Mouse (Mus musculus): Measurements from ENCODE around the gene Nhs. TPM values are rescaled to one million over a fixed set of nuclear protein-coding genes. Genes with fewer than 3 reads are reported as not detected.

Gene Nhs
- polyA plus RNA-seq, 1 experiment from 2014 or later = 2.8 TPM

GRCm38 (mm10) chrX:162087291-162087690 lies 72.2 kb downstream of the Nhs start:
- Histone ChIP-seq H3K27me3 (ENCODE audit: control insufficient read depth, insufficient read depth, low read length) (peaks cover 2% of the 10 kb centered on the region; the same call in 1 of the 2 replicates), H3K36me3 (ENCODE audit: control insufficient read depth, insufficient read depth, low read length) (no peaks in the 10 kb centered on the region), H3K4me1 (ENCODE audit: control insufficient read depth, insufficient read depth, low read length) (no peaks in the 10 kb centered on the region), H3K4me3 (ENCODE audit: low read depth, low read length) (no peak overlapping the region), H3K9ac (ENCODE audit: low read length) (no peak overlapping the region), H3K27ac (ENCODE audit: low read depth, low read length) (no peak overlapping the region), H3K9me3 (ENCODE audit: control insufficient read depth, low read length) (no peaks in the 10 kb centered on the region), H3K4me2 (ENCODE audit: low read depth) (no peak overlapping the region)
- ATAC-seq (ENCODE audit: insufficient read depth, low FRiP score, low TSS enrichment) (no peak), DNase-seq (ENCODE audit: low spot score) (no peak)
- WGBS = 72% methylated on average over 4 of the region's 4 CpGs

GRCm38 (mm10) chrX:162085897-162086200 lies 73.7 kb downstream of the Nhs start:
- H3K4me3 ChIP-seq (ENCODE audit: low read depth, low read length) = no peak overlapping the region
- no peaks in the 10 kb centered on the region for H3K9me3 ChIP-seq (ENCODE audit: control insufficient read depth, low read length)
- DNase-seq (ENCODE audit: low spot score) = no peak
- ATAC-seq (ENCODE audit: insufficient read depth, low FRiP score, low TSS enrichment) = no peak
- H3K36me3 ChIP-seq (ENCODE audit: control insufficient read depth, insufficient read depth, low read length) = no peaks in the 10 kb centered on the region
- 82% methylated on average over 1 of the region's 1 CpGs for WGBS
- peaks cover 1% of the 10 kb centered on the region; the same call in 1 of the 2 replicates for H3K27me3 ChIP-seq (ENCODE audit: control insufficient read depth, insufficient read depth, low read length)
- no peaks in the 10 kb centered on the region for H3K4me1 ChIP-seq (ENCODE audit: control insufficient read depth, insufficient read depth, low read length)
- no peak overlapping the region for H3K4me2 ChIP-seq (ENCODE audit: low read depth)
- no peak overlapping the region for H3K9ac ChIP-seq (ENCODE audit: low read length)
- H3K27ac ChIP-seq (ENCODE audit: low read depth, low read length) = no peak overlapping the region

- Histone ChIP-seq H3K9me3 (ENCODE audit: control insufficient read depth, low read length) (no peaks in the 10 kb centered on the region), H3K27me3 (ENCODE audit: control insufficient read depth, insufficient read depth, low read length) (no peaks in the 10 kb centered on the region), H3K9ac (ENCODE audit: low read length) (no peak overlapping the region), H3K4me3 (ENCODE audit: low read depth, low read length) (no peak overlapping the region), H3K4me1 (ENCODE audit: control insufficient read depth, insufficient read depth, low read length) (no peaks in the 10 kb centered on the region), H3K36me3 (ENCODE audit: control insufficient read depth, insufficient read depth, low read length) (no peaks in the 10 kb centered on the region), H3K4me2 (ENCODE audit: low read depth) (no peak overlapping the region), H3K27ac (ENCODE audit: low read depth, low read length) (no peak overlapping the region)
- 77% methylated on average over 4 of the region's 4 CpGs for WGBS
- DNase-seq (ENCODE audit: low spot score) (no peak), ATAC-seq (ENCODE audit: insufficient read depth, low FRiP score, low TSS enrichment) (no peak)
Observed at GRCm38 (mm10) chrX:162085062-162085896, 74.3 kb downstream of the Nhs start.

GRCm38 (mm10) chrX:162063164-162063563 lies 96.4 kb downstream of the Nhs start:
- Histone ChIP-seq H3K4me1 (ENCODE audit: control insufficient read depth, insufficient read depth, low read length) (no peaks in the 10 kb centered on the region), H3K27ac (ENCODE audit: low read depth, low read length) (no peak overlapping the region), H3K36me3 (ENCODE audit: control insufficient read depth, insufficient read depth, low read length) (no peaks in the 10 kb centered on the region), H3K4me3 (ENCODE audit: low read depth, low read length) (no peak overlapping the region), H3K9me3 (ENCODE audit: control insufficient read depth, low read length) (no peaks in the 10 kb centered on the region), H3K4me2 (ENCODE audit: low read depth) (no peak overlapping the region), H3K9ac (ENCODE audit: low read length) (no peak overlapping the region), H3K27me3 (ENCODE audit: control insufficient read depth, insufficient read depth, low read length) (0 out of 2 replicates have a peak, but pooled peaks cover 9% of the 10 kb centered on the region)
- 69% methylated on average over 2 of the region's 2 CpGs for WGBS
- no peak for ATAC-seq (ENCODE audit: insufficient read depth, low FRiP score, low TSS enrichment)
- DNase-seq (ENCODE audit: low spot score) = no peak

GRCm38 (mm10) chrX:162055635-162056034 lies 103.9 kb downstream of the Nhs start:
- WGBS = 80% methylated on average over 2 of the region's 2 CpGs
- Histone ChIP-seq H3K4me3 (ENCODE audit: low read depth, low read length) (no peak overlapping the region), H3K4me2 (ENCODE audit: low read depth) (no peak overlapping the region), H3K36me3 (ENCODE audit: control insufficient read depth, insufficient read depth, low read length) (no peaks in the 10 kb centered on the region), H3K9ac (ENCODE audit: low read length) (no peak overlapping the region), H3K9me3 (ENCODE audit: control insufficient read depth, low read length) (no peaks in the 10 kb centered on the region), H3K4me1 (ENCODE audit: control insufficient read depth, insufficient read depth, low read length) (no peaks in the 10 kb centered on the region), H3K27me3 (ENCODE audit: control insufficient read depth, insufficient read depth, low read length) (peaks cover 3% of the 10 kb centered on the region; the same call in 1 of the 2 replicates), H3K27ac (ENCODE audit: low read depth, low read length) (no peak overlapping the region)
- DNase-seq (ENCODE audit: low spot score) (no peak), ATAC-seq (ENCODE audit: insufficient read depth, low FRiP score, low TSS enrichment) (no peak)

- Histone ChIP-seq H3K4me1 (ENCODE audit: control insufficient read depth, insufficient read depth, low read length) (no peaks in the 10 kb centered on the region), H3K9ac (ENCODE audit: low read length) (no peak overlapping the region), H3K9me3 (ENCODE audit: control insufficient read depth, low read length) (no peaks in the 10 kb centered on the region), H3K27ac (ENCODE audit: low read depth, low read length) (no peak overlapping the region), H3K4me3 (ENCODE audit: low read depth, low read length) (no peak overlapping the region), H3K27me3 (ENCODE audit: control insufficient read depth, insufficient read depth, low read length) (peaks cover 7% of the 10 kb centered on the region; the same call in 1 of the 2 replicates), H3K4me2 (ENCODE audit: low read depth) (no peak overlapping the region), H3K36me3 (ENCODE audit: control insufficient read depth, insufficient read depth, low read length) (no peaks in the 10 kb centered on the region)
- WGBS = 85% methylated on average over 5 of the region's 5 CpGs
- ATAC-seq (ENCODE audit: insufficient read depth, low FRiP score, low TSS enrichment) (no peak), DNase-seq (ENCODE audit: low spot score) (no peak)
Observed at GRCm38 (mm10) chrX:162053566-162053965, 106.0 kb downstream of the Nhs start.

- H3K36me3 ChIP-seq (ENCODE audit: control insufficient read depth, insufficient read depth, low read length) = no peaks in the 10 kb centered on the region
- DNase-seq (ENCODE audit: low spot score) (no peak), ATAC-seq (ENCODE audit: insufficient read depth, low FRiP score, low TSS enrichment) (no peak)
- peaks cover 7% of the 10 kb centered on the region; the same call in 1 of the 2 replicates for H3K27me3 ChIP-seq (ENCODE audit: control insufficient read depth, insufficient read depth, low read length)
- H3K4me1 ChIP-seq (ENCODE audit: control insufficient read depth, insufficient read depth, low read length) = no peaks in the 10 kb centered on the region
- no peak overlapping the region for H3K4me3 ChIP-seq (ENCODE audit: low read depth, low read length)
- no peaks in the 10 kb centered on the region for H3K9me3 ChIP-seq (ENCODE audit: control insufficient read depth, low read length)
- no peak overlapping the region for H3K9ac ChIP-seq (ENCODE audit: low read length)
- WGBS = 74% methylated on average over 1 of the region's 1 CpGs
- H3K4me2 ChIP-seq (ENCODE audit: low read depth) = no peak overlapping the region
- H3K27ac ChIP-seq (ENCODE audit: low read depth, low read length) = no peak overlapping the region
Observed at GRCm38 (mm10) chrX:162052534-162052933, 107.0 kb downstream of the Nhs start.

- ATAC-seq (ENCODE audit: insufficient read depth, low FRiP score, low TSS enrichment) (no peak), DNase-seq (ENCODE audit: low spot score) (no peak)
- WGBS = 91% methylated on average over 2 of the region's 2 CpGs
- Histone ChIP-seq H3K4me1 (ENCODE audit: control insufficient read depth, insufficient read depth, low read length) (no peaks in the 10 kb centered on the region), H3K27me3 (ENCODE audit: control insufficient read depth, insufficient read depth, low read length) (0 out of 2 replicates have a peak, but pooled peaks cover 7% of the 10 kb centered on the region), H3K9ac (ENCODE audit: low read length) (no peak overlapping the region), H3K36me3 (ENCODE audit: control insufficient read depth, insufficient read depth, low read length) (no peaks in the 10 kb centered on the region), H3K27ac (ENCODE audit: low read depth, low read length) (no peak overlapping the region), H3K4me3 (ENCODE audit: low read depth, low read length) (no peak overlapping the region), H3K9me3 (ENCODE audit: control insufficient read depth, low read length) (no peaks in the 10 kb centered on the region), H3K4me2 (ENCODE audit: low read depth) (no peak overlapping the region)
Observed at GRCm38 (mm10) chrX:162049616-162050015, 109.9 kb downstream of the Nhs start.

- Histone ChIP-seq H3K27ac (ENCODE audit: low read depth, low read length) (no peak overlapping the region), H3K27me3 (ENCODE audit: control insufficient read depth, insufficient read depth, low read length) (0 out of 2 replicates have a peak, but pooled peaks cover 7% of the 10 kb centered on the region), H3K4me2 (ENCODE audit: low read depth) (no peak overlapping the region), H3K9me3 (ENCODE audit: control insufficient read depth, low read length) (no peaks in the 10 kb centered on the region), H3K9ac (ENCODE audit: low read length) (no peak overlapping the region), H3K4me3 (ENCODE audit: low read depth, low read length) (no peak overlapping the region), H3K36me3 (ENCODE audit: control insufficient read depth, insufficient read depth, low read length) (no peaks in the 10 kb centered on the region), H3K4me1 (ENCODE audit: control insufficient read depth, insufficient read depth, low read length) (no peaks in the 10 kb centered on the region)
- no peak for DNase-seq (ENCODE audit: low spot score)
- 84% methylated on average over 2 of the region's 2 CpGs for WGBS
- ATAC-seq (ENCODE audit: insufficient read depth, low FRiP score, low TSS enrichment) = no peak
Observed at GRCm38 (mm10) chrX:162045527-162045926, 114.0 kb downstream of the Nhs start.

Measured in neural tube, embryonic 11.5 days (tissue).